Mouse (Mus musculus): ENCODE measurements around the gene Tmem159. TPM values are rescaled to one million over a fixed set of nuclear protein-coding genes. Genes with fewer than 3 reads are reported as not detected.
A peak's percentile ranks its signal among the peaks of the same experiment; 100 is the strongest.

Gene Tmem159
- polyA plus RNA-seq (2015; fragmentation: Nextera tagmentation; extraction: Ambion mirVana), result 3.7 and 4.2 TPM in 2 replicates

DNA sequence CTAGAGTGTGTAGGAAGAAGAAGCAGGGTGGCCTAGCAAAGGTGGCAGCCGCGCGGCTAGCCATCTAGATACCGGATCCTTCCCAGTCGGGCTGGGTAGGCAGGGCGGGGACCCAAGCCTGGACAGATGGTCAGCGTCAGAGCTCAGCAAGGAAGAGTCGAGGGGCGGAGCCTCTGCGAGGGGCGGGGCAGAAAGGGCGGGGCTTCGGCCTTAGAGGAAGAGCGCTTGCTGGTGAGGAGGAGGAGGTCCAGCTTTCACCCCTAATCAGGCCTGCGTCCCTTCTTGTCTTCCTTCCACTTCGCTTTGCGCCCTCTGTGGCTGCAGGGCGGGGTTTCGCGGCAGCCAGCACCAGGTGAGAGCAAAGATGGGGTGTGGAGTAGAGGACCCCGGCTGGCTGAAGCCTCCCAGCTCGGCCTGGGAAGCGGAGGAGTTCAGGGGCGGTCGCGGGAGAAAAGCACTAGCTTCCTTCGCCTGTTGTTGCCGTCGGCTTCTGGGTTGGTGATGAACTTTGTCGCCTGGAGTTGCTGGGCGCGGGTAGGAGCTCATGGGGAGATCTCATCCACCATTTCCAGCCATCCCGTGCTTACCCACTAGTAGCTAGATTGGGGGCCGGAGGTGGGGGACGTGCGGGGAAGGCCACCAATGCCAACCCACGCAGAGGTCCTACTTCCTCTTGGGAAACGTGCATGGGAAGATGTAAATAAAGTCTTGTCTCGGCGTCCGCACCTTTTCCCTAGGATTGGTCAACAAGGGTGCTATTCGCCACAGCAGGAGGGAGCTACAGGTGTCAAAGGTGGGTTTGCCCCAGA is at the start of gene Tmem159:
TSS of gene Tmem159 (plus strand) at position 190 of the 809 bp plus-strand sequence.
- ATAC-seq (peak; percentile 87), DNase-seq (peak; percentile 86)
- 2% methylated on average over 41 of the region's 42 CpGs for WGBS (ENCODE audit: insufficient replicate concordance)
- no peaks in the 10 kb centered on the region for H3K9me3 ChIP-seq (ENCODE audit: low read length)
- H3K27ac ChIP-seq (ENCODE audit: low read depth), result no peak within 1 kb of the TSS
- peaks cover 5% of the 10 kb centered on the region for H3K4me1 ChIP-seq (ENCODE audit: insufficient read depth)
- no peaks in the 10 kb centered on the region for H3K36me3 ChIP-seq (replicated peaks; ENCODE audit: insufficient read depth, low read length)
- peak within 1 kb of the TSS; percentile 62 for H3K4me3 ChIP-seq (ENCODE audit: low read depth, low read length)
- H3K4me2 ChIP-seq (ENCODE audit: low read depth, low read length), result peak within 1 kb of the TSS; percentile 87
- H3K27me3 ChIP-seq (ENCODE audit: insufficient read depth, low read length), result 0 out of 2 replicates have a peak, but pooled peaks cover 2% of the 10 kb centered on the region
- H3K9ac ChIP-seq (replicated peaks), result peak within 1 kb of the TSS; percentile 62
- TF ChIP-seq EP300 (IDR thresholded peaks at IDR 0.05; ENCODE audit: low read depth) (no peak), CTCF (IDR thresholded peaks at IDR 0.05; ENCODE audit: low read depth) (no peak)

DNA sequence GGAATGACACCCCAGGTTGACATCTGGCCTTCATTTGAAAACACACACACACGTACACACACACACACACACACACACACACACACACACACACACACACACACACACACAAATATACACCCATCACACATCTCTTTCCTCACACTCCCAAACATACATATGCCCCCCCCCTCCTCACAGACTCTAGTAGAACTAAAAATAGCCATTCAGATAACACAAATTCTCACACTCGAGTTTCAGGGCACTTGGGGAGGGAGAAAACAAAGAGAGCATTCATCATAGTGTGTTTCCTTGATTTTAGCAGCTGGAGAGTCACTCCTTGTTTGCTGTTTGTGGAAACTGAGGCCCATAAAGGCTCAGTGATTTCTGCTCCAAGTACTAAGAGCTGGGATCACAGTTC is 48.1 kb upstream of the Tmem159 start:
- no peaks in the 10 kb centered on the region for H3K36me3 ChIP-seq (replicated peaks; ENCODE audit: insufficient read depth, low read length)
- ATAC-seq (no peak), DNase-seq (no peak)
- no peaks in the 10 kb centered on the region for H3K27me3 ChIP-seq (ENCODE audit: insufficient read depth, low read length)
- 34% methylated on average over 2 of the region's 2 CpGs for WGBS (ENCODE audit: insufficient replicate concordance)
- H3K9me3 ChIP-seq (ENCODE audit: low read length), result no peaks in the 10 kb centered on the region
- H3K9ac ChIP-seq (replicated peaks), result no peak overlapping the region
- TF ChIP-seq EP300 (IDR thresholded peaks at IDR 0.05; ENCODE audit: low read depth), result no peak
- no peak overlapping the region for H3K4me2 ChIP-seq (ENCODE audit: low read depth, low read length)
- no peak overlapping the region for H3K4me3 ChIP-seq (ENCODE audit: low read depth, low read length)
- H3K27ac ChIP-seq (ENCODE audit: low read depth), result no peak overlapping the region
- H3K4me1 ChIP-seq (ENCODE audit: insufficient read depth), result no peaks in the 10 kb centered on the region

DNA sequence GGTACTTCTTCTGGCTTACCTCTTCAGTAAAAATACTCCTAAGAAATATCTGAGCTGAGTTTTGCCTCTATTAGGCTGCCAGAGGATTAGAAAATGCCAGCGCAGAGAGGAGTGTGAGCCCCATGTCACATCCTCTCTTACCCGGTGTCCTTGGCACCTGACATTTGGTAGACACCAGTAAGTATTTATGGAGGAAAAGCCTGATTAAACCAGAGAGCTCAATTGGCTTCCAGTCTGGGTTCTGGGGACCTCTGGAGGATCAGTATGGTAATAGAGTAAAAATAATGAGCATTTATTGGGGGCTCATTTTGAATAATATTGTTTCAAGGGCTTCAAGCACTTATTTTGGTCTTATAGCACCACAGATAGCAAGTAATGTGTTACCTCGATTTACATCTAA is 46.7 kb upstream of the Tmem159 start:
- ATAC-seq (no peak), DNase-seq (no peak)
- Histone ChIP-seq H3K9me3 (ENCODE audit: low read length) (no peaks in the 10 kb centered on the region), H3K27ac (ENCODE audit: low read depth) (no peak overlapping the region), H3K4me1 (ENCODE audit: insufficient read depth) (no peaks in the 10 kb centered on the region), H3K36me3 (replicated peaks; ENCODE audit: insufficient read depth, low read length) (no peaks in the 10 kb centered on the region), H3K4me3 (ENCODE audit: low read depth, low read length) (no peak overlapping the region), H3K27me3 (ENCODE audit: insufficient read depth, low read length) (no peaks in the 10 kb centered on the region), H3K9ac (replicated peaks) (no peak overlapping the region), H3K4me2 (ENCODE audit: low read depth, low read length) (no peak overlapping the region)
- TF ChIP-seq EP300 (IDR thresholded peaks at IDR 0.05; ENCODE audit: low read depth) (no peak), CTCF (IDR thresholded peaks at IDR 0.05; ENCODE audit: low read depth) (peak; percentile 20; the same call in 1 of the 2 replicates)
- WGBS (ENCODE audit: insufficient replicate concordance), result 70% methylated on average over 3 of the region's 3 CpGs

DNA sequence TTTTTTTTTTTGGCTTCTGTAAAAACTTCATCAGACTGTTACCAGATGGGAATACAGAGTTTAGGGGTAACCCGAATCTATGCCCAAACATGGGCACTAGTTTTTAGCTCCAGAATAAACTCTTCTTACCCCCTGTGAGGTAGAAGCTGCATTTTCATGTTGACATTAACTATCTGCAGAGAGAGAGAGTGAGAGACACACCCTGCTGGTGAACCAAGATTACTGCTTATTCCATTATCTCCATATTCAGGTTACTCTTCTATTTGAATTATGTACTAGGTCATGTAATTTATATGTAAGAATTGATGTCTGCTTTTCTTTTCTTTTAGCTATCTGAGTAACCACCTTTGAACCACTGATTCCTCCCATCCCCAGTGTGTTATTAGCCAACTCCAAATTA is 38.1 kb upstream of the Tmem159 start:
- Histone ChIP-seq H3K4me2 (ENCODE audit: low read depth, low read length) (no peak overlapping the region), H3K27me3 (ENCODE audit: insufficient read depth, low read length) (no peaks in the 10 kb centered on the region), H3K27ac (ENCODE audit: low read depth) (no peak overlapping the region), H3K4me1 (ENCODE audit: insufficient read depth) (no peaks in the 10 kb centered on the region), H3K9me3 (ENCODE audit: low read length) (no peaks in the 10 kb centered on the region), H3K4me3 (ENCODE audit: low read depth, low read length) (no peak overlapping the region), H3K9ac (replicated peaks) (no peak overlapping the region), H3K36me3 (replicated peaks; ENCODE audit: insufficient read depth, low read length) (no peaks in the 10 kb centered on the region)
- WGBS (ENCODE audit: insufficient replicate concordance), result 71% methylated on average over 1 of the region's 1 CpGs
- DNase-seq, result no peak
- peak; percentile 23; the same call in 1 of the 2 replicates for TF ChIP-seq CTCF (IDR thresholded peaks at IDR 0.05; ENCODE audit: low read depth)
- TF ChIP-seq EP300 (IDR thresholded peaks at IDR 0.05; ENCODE audit: low read depth), result no peak
- ATAC-seq, result no peak

DNA sequence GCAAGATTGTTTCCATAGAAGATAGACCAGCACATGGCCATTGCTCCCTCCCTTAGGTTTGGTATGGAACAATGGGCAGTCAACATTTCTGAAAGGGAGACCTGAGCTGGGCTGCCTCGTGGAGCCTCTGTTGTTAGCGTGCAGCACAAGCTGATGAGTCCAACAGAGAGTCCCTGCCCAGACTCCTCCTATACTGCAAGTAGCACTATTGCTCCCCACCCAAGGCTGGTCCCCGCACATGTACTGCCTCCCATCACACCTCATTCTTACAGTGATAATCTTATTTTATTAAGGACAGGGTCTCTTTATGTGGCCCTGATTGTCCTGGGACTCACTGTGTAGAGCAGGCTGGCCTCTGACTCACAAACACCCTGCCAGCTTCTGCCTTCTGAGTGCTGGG is 34.0 kb upstream of the Tmem159 start:
- H3K9ac ChIP-seq (replicated peaks), result no peak overlapping the region
- H3K4me1 ChIP-seq (ENCODE audit: insufficient read depth), result no peaks in the 10 kb centered on the region
- no peaks in the 10 kb centered on the region for H3K9me3 ChIP-seq (ENCODE audit: low read length)
- DNase-seq (no peak), ATAC-seq (no peak)
- H3K27ac ChIP-seq (ENCODE audit: low read depth), result no peak overlapping the region
- no peak for TF ChIP-seq EP300 (IDR thresholded peaks at IDR 0.05; ENCODE audit: low read depth)
- no peak for TF ChIP-seq CTCF (IDR thresholded peaks at IDR 0.05; ENCODE audit: low read depth)
- no peak overlapping the region for H3K4me2 ChIP-seq (ENCODE audit: low read depth, low read length)
- 77% methylated on average over 3 of the region's 3 CpGs for WGBS (ENCODE audit: insufficient replicate concordance)
- H3K4me3 ChIP-seq (ENCODE audit: low read depth, low read length), result no peak overlapping the region
- no peaks in the 10 kb centered on the region for H3K27me3 ChIP-seq (ENCODE audit: insufficient read depth, low read length)
- no peaks in the 10 kb centered on the region for H3K36me3 ChIP-seq (replicated peaks; ENCODE audit: insufficient read depth, low read length)

DNA sequence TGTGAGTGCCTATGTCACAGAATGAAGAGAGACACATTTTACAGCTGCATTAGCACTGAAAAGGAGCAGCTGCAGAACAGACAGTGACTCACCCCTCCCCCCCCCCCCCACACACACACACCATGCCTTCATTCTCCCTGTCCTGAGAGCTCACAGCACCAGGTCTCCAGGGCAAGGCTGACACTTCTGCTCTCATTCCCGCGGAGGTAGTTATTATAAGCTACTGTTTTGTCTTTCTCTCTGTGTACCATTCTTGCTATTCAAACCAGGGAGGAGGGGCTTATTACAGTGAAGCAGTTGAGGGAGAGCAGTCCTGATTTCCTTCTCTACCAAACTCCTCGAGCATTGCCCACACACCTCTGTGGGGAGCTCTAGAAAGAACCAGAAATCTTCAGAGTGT is 33.0 kb upstream of the Tmem159 start:
- DNase-seq, result no peak
- WGBS (ENCODE audit: insufficient replicate concordance), result 38% methylated on average over 3 of the region's 3 CpGs
- Histone ChIP-seq H3K4me3 (ENCODE audit: low read depth, low read length) (no peak overlapping the region), H3K4me1 (ENCODE audit: insufficient read depth) (no peaks in the 10 kb centered on the region), H3K27ac (ENCODE audit: low read depth) (no peak overlapping the region), H3K27me3 (ENCODE audit: insufficient read depth, low read length) (no peaks in the 10 kb centered on the region), H3K36me3 (replicated peaks; ENCODE audit: insufficient read depth, low read length) (no peaks in the 10 kb centered on the region), H3K4me2 (ENCODE audit: low read depth, low read length) (no peak overlapping the region), H3K9me3 (ENCODE audit: low read length) (no peaks in the 10 kb centered on the region), H3K9ac (replicated peaks) (no peak overlapping the region)
- TF ChIP-seq CTCF (IDR thresholded peaks at IDR 0.05; ENCODE audit: low read depth) (no peak), EP300 (IDR thresholded peaks at IDR 0.05; ENCODE audit: low read depth) (no peak)
- ATAC-seq, result no peak

Measured in liver, postnatal 0 days (tissue).